ENCODE assay signal across 24 mouse cellular contexts in genomic region chr19:44475268-44475667, GRCm38 (mm10). TPM values are rescaled to one million over a fixed set of nuclear protein-coding genes. Genes with fewer than 3 reads are reported as not detected.
A peak's percentile ranks its signal among the peaks of the same experiment; 100 is the strongest.
DNase-seq lines count a peak whose midpoint lies in the region; ATAC-seq lines count a peak whose summit lies in the region.
"Had no signal": no experiment of that assay in that cellular context is flagged by ENCODE, and none has a peak within 500 bp of the region (broad histone marks: within the 10 kb centered on the region; RNA-seq: fewer than 3 reads in every experiment).

No protein-coding gene starts in this region.

- WGBS in heart, embryonic 11.5 days (ENCODE audit: insufficient replicate concordance): 74% methylated on average over 6 of the region's 6 CpGs
- 84% methylated on average over 6 of the region's 6 CpGs for WGBS in neural tube, embryonic 15.5 days

- H3K27me3 ChIP-seq in heart, embryonic 11.5 days (ENCODE audit: control insufficient read depth, insufficient read depth, low read length): no peaks in the 10 kb centered on the region
- H3K27me3 ChIP-seq in neural tube, embryonic 15.5 days (replicated peaks): 0 out of 2 replicates have a peak, but pooled peaks cover 3% of the 10 kb centered on the region
- H3K27me3 ChIP-seq: intestine, embryonic 15.5 days had no signal

- no peak overlapping the region for H3K4me3 ChIP-seq in heart, embryonic 11.5 days (ENCODE audit: low read depth, low read length)
- H3K4me3 ChIP-seq in neural tube, embryonic 15.5 days (replicated peaks): no peak overlapping the region
- H3K4me3 ChIP-seq: embryonic facial prominence, embryonic 10.5 days; forebrain, embryonic 13.5 days; heart, embryonic 10.5 days; heart, embryonic 15.5 days; hindbrain, embryonic 10.5 days; intestine, embryonic 15.5 days had no signal

- no peak overlapping the region for H3K4me2 ChIP-seq in heart, embryonic 11.5 days
- H3K4me2 ChIP-seq in neural tube, embryonic 15.5 days: no peak overlapping the region
- H3K4me2 ChIP-seq: forebrain, embryonic 13.5 days; heart, embryonic 15.5 days; hindbrain, embryonic 14.5 days; intestine, embryonic 15.5 days had no signal

- H3K27ac ChIP-seq in heart, embryonic 11.5 days (ENCODE audit: low read depth, low read length): no peak overlapping the region
- H3K27ac ChIP-seq in neural tube, embryonic 15.5 days (replicated peaks): no peak overlapping the region
- H3K27ac ChIP-seq: embryonic facial prominence, embryonic 10.5 days; forebrain, embryonic 13.5 days; heart, embryonic 10.5 days; heart, embryonic 15.5 days; hindbrain, embryonic 10.5 days; hindbrain, embryonic 14.5 days; intestine, embryonic 15.5 days had no signal

- no peaks in the 10 kb centered on the region for H3K9me3 ChIP-seq in heart, embryonic 11.5 days (replicated peaks; ENCODE audit: control insufficient read depth, low read length)
- no peaks in the 10 kb centered on the region for H3K9me3 ChIP-seq in neural tube, embryonic 15.5 days (replicated peaks)
- H3K9me3 ChIP-seq: embryonic facial prominence, embryonic 10.5 days; forebrain, embryonic 13.5 days; G1E; heart, embryonic 10.5 days; heart, embryonic 15.5 days; hindbrain, embryonic 10.5 days; intestine, embryonic 15.5 days had no signal

- no peak for ATAC-seq in heart, embryonic 11.5 days (replicated peaks; ENCODE audit: insufficient number of reproducible peaks, low FRiP score, low TSS enrichment)
- no peak for ATAC-seq in neural tube, embryonic 15.5 days (ENCODE audit: low FRiP score)
- ATAC-seq: CD4-positive, CD25-positive, alpha-beta regulatory T cell, adult 4 months; forebrain, embryonic 13.5 days; forebrain, postnatal 0 days; intestine, embryonic 15.5 days had no signal

- peak; percentile 47 for DNase-seq in adrenal gland, postnatal 10 days
- no peak for DNase-seq in adrenal gland, postnatal 4 days (ENCODE audit: low spot score in 2 of 2)
- DNase-seq in heart, adult 9 months (ENCODE audit: low spot score in 2 of 2): peak; percentile 36 to 56
- DNase-seq in lung, postnatal 14 days: peak; percentile 18
- DNase-seq in lung, adult 18-20 months: no peak
- DNase-seq: adrenal gland, postnatal 14 days; B cell, adult 2 months; cerebellum, adult 2 months; cerebellum, postnatal 10 days; forebrain, postnatal 0 days had no signal

- H3K4me1 ChIP-seq in heart, embryonic 11.5 days (ENCODE audit: control insufficient read depth, insufficient read depth, low read length): no peaks in the 10 kb centered on the region
- no peaks in the 10 kb centered on the region for H3K4me1 ChIP-seq in neural tube, embryonic 15.5 days
- H3K4me1 ChIP-seq: embryonic facial prominence, embryonic 10.5 days; forebrain, embryonic 13.5 days; heart, embryonic 10.5 days; heart, embryonic 15.5 days; hindbrain, embryonic 10.5 days; intestine, embryonic 15.5 days had no signal

- no peak overlapping the region for H3K9ac ChIP-seq in heart, embryonic 11.5 days (ENCODE audit: low read depth, low read length)
- no peak overlapping the region for H3K9ac ChIP-seq in neural tube, embryonic 15.5 days (replicated peaks)
- H3K9ac ChIP-seq: forebrain, embryonic 13.5 days; forebrain, postnatal 0 days; heart, embryonic 15.5 days; hindbrain, embryonic 14.5 days; intestine, embryonic 15.5 days had no signal

- H3K36me3 ChIP-seq in heart, embryonic 11.5 days (ENCODE audit: control insufficient read depth, insufficient read depth, low read length): no peaks in the 10 kb centered on the region
- no peaks in the 10 kb centered on the region for H3K36me3 ChIP-seq in neural tube, embryonic 15.5 days
- H3K36me3 ChIP-seq: embryonic facial prominence, embryonic 10.5 days; G1E; heart, embryonic 10.5 days; heart, embryonic 15.5 days; hindbrain, embryonic 10.5 days; intestine, embryonic 15.5 days had no signal

RNA-seq across cellular contexts. Expression of gene Wnt8b, which starts 18.0 kb away (rescaled TPM):
- total RNA-seq in adrenal gland, postnatal 10 days (2021): under 1 TPM in 1 of 2 experiments, not detected in 1; 0.09 TPM
- under 1 TPM; 0.08 to 0.14 TPM for total RNA-seq in adrenal gland, postnatal 4 days (2021)
- not detected in 2 replicates for polyA plus RNA-seq in heart, embryonic 11.5 days (2014; fragmentation: Nextera tagmentation; extraction: Ambion mirVana)
- 0.05 and 0.14 TPM in 2 replicates for polyA plus RNA-seq in neural tube, embryonic 15.5 days (2015; fragmentation: Nextera tagmentation; extraction: Ambion mirVana)
- total RNA-seq: gastrocnemius, adult 8-10 months; gastrocnemius, postnatal 4 days; heart, postnatal 14 days had no signal
- polyA plus RNA-seq: CD4-positive, CD25-positive, alpha-beta regulatory T cell, adult 4 months; G1E; heart, embryonic 10.5 days; heart, embryonic 15.5 days; hindbrain, embryonic 14.5 days; intestine, embryonic 15.5 days had no signal

Comparison
In these comparisons a context has a peak if more than half of its experiments do, and no peak if none do; other contexts are left out.
1. DNase-seq: peak in adrenal gland, postnatal 10 days (single experiment), heart, adult 9 months (2 of 2) and lung, postnatal 14 days (single experiment); none in adrenal gland, postnatal 4 days (0 of 2) and lung, adult 18-20 months (0 of 2).